ENCODE assay signal across 20 mouse cellular contexts in the genomic region with DNA sequence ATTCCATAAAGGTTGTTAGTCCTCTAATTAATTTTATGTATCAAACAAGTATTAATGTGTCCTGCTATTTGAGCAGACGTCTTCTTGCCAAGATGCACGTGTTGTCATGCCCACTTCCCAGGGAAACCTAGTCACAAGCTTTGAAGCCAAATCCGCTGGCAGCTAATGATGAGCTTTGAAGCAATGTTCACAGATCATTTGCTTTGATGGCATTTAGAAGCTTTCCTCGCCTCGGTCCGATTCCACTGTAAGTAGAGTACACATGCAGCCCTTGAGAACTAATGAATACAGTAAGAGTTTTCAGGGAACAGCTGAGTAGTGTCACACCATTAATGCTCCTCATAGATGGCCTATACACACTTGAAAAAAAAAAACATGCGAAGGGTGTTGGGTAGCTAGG.
DNase-seq lines count a peak whose midpoint lies in the region; ATAC-seq and TF ChIP-seq lines count a peak whose summit lies in the region.
"Had no signal": no experiment of that assay in that cellular context is flagged by ENCODE, and none has a peak within 500 bp of the region (broad histone marks: within the 10 kb centered on the region; RNA-seq: fewer than 3 reads in every experiment).

No protein-coding gene starts in this region.

- no peak for TF ChIP-seq POLR2A in cerebellum, adult 2 months (IDR thresholded peaks at IDR 0.05; ENCODE audit: borderline replicate concordance, insufficient read depth, low read length)

- no peak overlapping the region for H3K4me3 ChIP-seq in cerebellum, adult 2 months (replicated peaks; ENCODE audit: insufficient read depth, low read depth, low read length)
- H3K4me3 ChIP-seq in hindbrain, postnatal 0 days (ENCODE audit: low read length) = no peak overlapping the region
- H3K4me3 ChIP-seq in hindbrain, embryonic 12.5 days = no peak overlapping the region
- H3K4me3 ChIP-seq in midbrain, postnatal 0 days (ENCODE audit: low read depth, low read length) = no peak overlapping the region
- no peak overlapping the region for H3K4me3 ChIP-seq in midbrain, embryonic 10.5 days
- H3K4me3 ChIP-seq: embryonic facial prominence, embryonic 13.5 days; forebrain, embryonic 12.5 days; gastrocnemius, adult 2 months; heart, embryonic 12.5 days; hindbrain, embryonic 10.5 days; intestine, embryonic 15.5 days had no signal

- no peak overlapping the region for H3K9ac ChIP-seq in hindbrain, postnatal 0 days (replicated peaks; ENCODE audit: low read length)
- no peak overlapping the region for H3K9ac ChIP-seq in hindbrain, embryonic 12.5 days
- H3K9ac ChIP-seq in midbrain, postnatal 0 days (replicated peaks; ENCODE audit: low read length, poor library complexity, severe bottlenecking) = no peak overlapping the region
- H3K9ac ChIP-seq: embryonic facial prominence, embryonic 13.5 days; forebrain, embryonic 12.5 days; heart, embryonic 12.5 days; intestine, embryonic 15.5 days had no signal

- H3K36me3 ChIP-seq in hindbrain, postnatal 0 days (ENCODE audit: insufficient read depth, low read length) = no peaks in the 10 kb centered on the region
- H3K36me3 ChIP-seq in hindbrain, embryonic 12.5 days = no peaks in the 10 kb centered on the region
- H3K36me3 ChIP-seq in midbrain, postnatal 0 days (ENCODE audit: insufficient read depth, low read length) = no peaks in the 10 kb centered on the region
- no peaks in the 10 kb centered on the region for H3K36me3 ChIP-seq in midbrain, embryonic 10.5 days
- H3K36me3 ChIP-seq: embryonic facial prominence, embryonic 13.5 days; forebrain, embryonic 12.5 days; G1E; heart, embryonic 12.5 days; hindbrain, embryonic 10.5 days; intestine, embryonic 15.5 days had no signal

- no peak for TF ChIP-seq CTCF in cerebellum, adult 2 months (IDR thresholded peaks at IDR 0.05; ENCODE audit: borderline replicate concordance, insufficient read depth, low read depth, low read length)
- no peak for TF ChIP-seq CTCF in hindbrain, postnatal 0 days (IDR thresholded peaks at IDR 0.05; ENCODE audit: low read depth)
- TF ChIP-seq CTCF in midbrain, postnatal 0 days (IDR thresholded peaks at IDR 0.05) = no peak

- ATAC-seq in hindbrain, postnatal 0 days = no peak
- no peak for ATAC-seq in hindbrain, embryonic 12.5 days (ENCODE audit: low FRiP score)
- ATAC-seq in midbrain, postnatal 0 days (ENCODE audit: low FRiP score) = no peak
- ATAC-seq: CD4-positive, CD25-positive, alpha-beta regulatory T cell, adult 4 months; intestine, embryonic 15.5 days had no signal

- no peak overlapping the region for H3K4me2 ChIP-seq in hindbrain, postnatal 0 days (ENCODE audit: low read depth, low read length)
- no peak overlapping the region for H3K4me2 ChIP-seq in hindbrain, embryonic 12.5 days (replicated peaks)
- H3K4me2 ChIP-seq in midbrain, postnatal 0 days (ENCODE audit: low read depth, low read length, poor library complexity, severe bottlenecking) = no peak overlapping the region
- H3K4me2 ChIP-seq: embryonic facial prominence, embryonic 13.5 days; forebrain, embryonic 12.5 days; heart, embryonic 12.5 days; intestine, embryonic 15.5 days had no signal

- 41% methylated on average over 7 of the region's 7 CpGs for WGBS in cerebellum, adult 2 months
- WGBS in hindbrain, postnatal 0 days = 50% methylated on average over 7 of the region's 7 CpGs
- 81% methylated on average over 7 of the region's 7 CpGs for WGBS in hindbrain, embryonic 12.5 days
- 57% methylated on average over 7 of the region's 7 CpGs for WGBS in midbrain, postnatal 0 days
- WGBS in midbrain, embryonic 10.5 days = 84% methylated on average over 7 of the region's 7 CpGs

- H3K9me3 ChIP-seq in hindbrain, postnatal 0 days (ENCODE audit: low read length) = no peaks in the 10 kb centered on the region
- H3K9me3 ChIP-seq in hindbrain, embryonic 12.5 days (replicated peaks) = no peaks in the 10 kb centered on the region
- no peaks in the 10 kb centered on the region for H3K9me3 ChIP-seq in midbrain, postnatal 0 days (ENCODE audit: low read length)
- H3K9me3 ChIP-seq in midbrain, embryonic 10.5 days (replicated peaks) = no peaks in the 10 kb centered on the region
- H3K9me3 ChIP-seq: embryonic facial prominence, embryonic 13.5 days; forebrain, embryonic 12.5 days; G1E; heart, embryonic 12.5 days; hindbrain, embryonic 10.5 days; intestine, embryonic 15.5 days had no signal

- H3K4me1 ChIP-seq in cerebellum, adult 2 months (ENCODE audit: control insufficient read depth, insufficient read depth, low read length) = no peaks in the 10 kb centered on the region
- H3K4me1 ChIP-seq in hindbrain, postnatal 0 days (ENCODE audit: insufficient read depth, low read length) = no peaks in the 10 kb centered on the region
- no peaks in the 10 kb centered on the region for H3K4me1 ChIP-seq in hindbrain, embryonic 12.5 days
- H3K4me1 ChIP-seq in midbrain, postnatal 0 days (ENCODE audit: insufficient read depth, low read length) = no peaks in the 10 kb centered on the region
- H3K4me1 ChIP-seq in midbrain, embryonic 10.5 days = no peaks in the 10 kb centered on the region
- H3K4me1 ChIP-seq: embryonic facial prominence, embryonic 13.5 days; forebrain, embryonic 12.5 days; heart, embryonic 12.5 days; hindbrain, embryonic 10.5 days; intestine, embryonic 15.5 days had no signal

- no peaks in the 10 kb centered on the region; the same call in 1 of the 2 replicates for H3K27me3 ChIP-seq in cerebellum, adult 2 months (ENCODE audit: control insufficient read depth, insufficient read depth, low read length)
- no peaks in the 10 kb centered on the region for H3K27me3 ChIP-seq in hindbrain, postnatal 0 days (ENCODE audit: insufficient read depth, low read length)
- no peaks in the 10 kb centered on the region for H3K27me3 ChIP-seq in hindbrain, embryonic 12.5 days
- H3K27me3 ChIP-seq in midbrain, postnatal 0 days (ENCODE audit: insufficient read depth, low read length) = no peaks in the 10 kb centered on the region
- H3K27me3 ChIP-seq in midbrain, embryonic 10.5 days (ENCODE audit: low read depth, poor library complexity, severe bottlenecking) = no peaks in the 10 kb centered on the region
- H3K27me3 ChIP-seq: embryonic facial prominence, embryonic 13.5 days; forebrain, embryonic 12.5 days; heart, embryonic 12.5 days; intestine, embryonic 15.5 days had no signal

- H3K27ac ChIP-seq in cerebellum, adult 2 months (ENCODE audit: insufficient read depth, low read length) = no peak overlapping the region
- no peak overlapping the region for H3K27ac ChIP-seq in hindbrain, postnatal 0 days
- H3K27ac ChIP-seq in hindbrain, embryonic 12.5 days = no peak overlapping the region
- no peak overlapping the region for H3K27ac ChIP-seq in midbrain, postnatal 0 days (ENCODE audit: low read depth, low read length)
- H3K27ac ChIP-seq in midbrain, embryonic 10.5 days (replicated peaks) = no peak overlapping the region
- H3K27ac ChIP-seq: embryonic facial prominence, embryonic 13.5 days; forebrain, embryonic 12.5 days; gastrocnemius, adult 2 months; hindbrain, embryonic 10.5 days; intestine, embryonic 15.5 days had no signal

- DNase-seq in cerebellum, postnatal 10 days = peak; percentile 53 to 65
- no peak for DNase-seq in cerebellum, adult 2 months
- peak; percentile 59 for DNase-seq in hindbrain, postnatal 0 days (ENCODE audit: low spot score)
- DNase-seq in midbrain, postnatal 0 days (ENCODE audit: low spot score) = peak; percentile 57
- DNase-seq in midbrain, embryonic 10.5 days (ENCODE audit: low spot score) = no peak
- no peak for DNase-seq in layer of hippocampus, adult 18-20 months (ENCODE audit: low spot score in 2 of 2)
- DNase-seq: adrenal gland, postnatal 10 days; B cell, adult 2 months; cerebellum, adult 18-20 months; cerebellum, postnatal 25 days; gastrocnemius, adult 2 months; gastrocnemius, postnatal 25 days had no signal

Comparison
In these comparisons a context has a peak if more than half of its experiments do, and no peak if none do; other contexts are left out.
1. DNase-seq: peak in cerebellum, postnatal 10 days (2 of 2), hindbrain, postnatal 0 days (single experiment) and midbrain, postnatal 0 days (single experiment); none in cerebellum, adult 2 months (0 of 2), midbrain, embryonic 10.5 days (single experiment) and layer of hippocampus, adult 18-20 months (0 of 2).